ENCODE assay signal across 19 mouse cellular contexts in the genomic region with DNA sequence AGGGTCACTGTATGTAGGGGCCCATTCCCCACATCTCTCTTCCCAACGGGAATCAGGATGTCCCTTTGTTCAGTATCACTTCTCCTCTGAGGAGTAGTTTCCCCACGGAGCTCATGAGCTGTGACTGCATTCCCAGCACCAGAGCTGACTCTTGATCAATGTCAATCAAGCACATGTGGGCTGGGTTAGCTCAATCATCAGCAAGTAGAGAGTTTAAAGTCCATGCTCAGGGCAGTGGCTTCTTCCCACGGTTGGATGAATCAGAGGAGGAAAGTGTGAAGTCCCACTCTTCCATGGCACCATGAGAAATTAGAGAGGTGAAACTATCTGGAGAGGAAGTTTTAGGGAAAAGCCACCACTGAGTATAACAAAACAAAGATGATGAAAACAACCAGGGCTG. TPM values are rescaled to one million over a fixed set of nuclear protein-coding genes. Genes with fewer than 3 reads are reported as not detected.
"Had no signal": no experiment of that assay in that cellular context is flagged by ENCODE, and none has a peak within 500 bp of the region (broad histone marks: within the 10 kb centered on the region; RNA-seq: fewer than 3 reads in every experiment).

No protein-coding gene starts in this region.

- H3K4me2 ChIP-seq: limb, embryonic 12.5 days; liver, embryonic 13.5 days; lung, embryonic 15.5 days; midbrain, embryonic 12.5 days; neural tube, embryonic 13.5 days; stomach, embryonic 15.5 days had no signal

- H3K36me3 ChIP-seq: limb, embryonic 12.5 days; liver, embryonic 13.5 days; lung, embryonic 15.5 days; midbrain, embryonic 12.5 days; neural tube, embryonic 13.5 days; stomach, embryonic 15.5 days had no signal

- H3K27ac ChIP-seq: limb, embryonic 12.5 days; liver, embryonic 13.5 days; lung, embryonic 15.5 days; macrophage; midbrain, embryonic 12.5 days; neural tube, embryonic 13.5 days; stomach, embryonic 15.5 days had no signal

- H3K9ac ChIP-seq: limb, embryonic 12.5 days; liver, embryonic 13.5 days; liver, postnatal 0 days; lung, embryonic 15.5 days; midbrain, embryonic 12.5 days; neural tube, embryonic 13.5 days; stomach, embryonic 15.5 days had no signal

- DNase-seq: layer of hippocampus, adult 9-11 months; layer of hippocampus, postnatal 36 days; liver; liver, embryonic 13.5 days; liver, postnatal 0 days; lung, postnatal 14 days; retina, postnatal 1 day; right cerebral cortex, postnatal 4 days; spleen, adult 18-20 months; thymus, postnatal 36 days had no signal

- H3K27me3 ChIP-seq: liver, embryonic 13.5 days; lung, embryonic 15.5 days; midbrain, embryonic 12.5 days; stomach, embryonic 15.5 days had no signal

- H3K4me3 ChIP-seq: limb, embryonic 12.5 days; liver, embryonic 13.5 days; lung, embryonic 15.5 days; midbrain, embryonic 12.5 days; neural tube, embryonic 13.5 days; stomach, embryonic 15.5 days had no signal

- H3K9me3 ChIP-seq: limb, embryonic 12.5 days; liver, embryonic 13.5 days; lung, embryonic 15.5 days; midbrain, embryonic 12.5 days; neural tube, embryonic 13.5 days; stomach, embryonic 15.5 days had no signal

- H3K4me1 ChIP-seq: limb, embryonic 12.5 days; liver, embryonic 13.5 days; lung, embryonic 15.5 days; neural tube, embryonic 13.5 days; stomach, embryonic 15.5 days had no signal

- ATAC-seq: hindbrain, embryonic 16.5 days; inflammation-experienced regulatory T-cells, adult 6 months; liver, postnatal 0 days; midbrain, embryonic 16.5 days had no signal

RNA-seq across cellular contexts. Expression of a gene that starts 9.5 kb away (rescaled TPM):
- polyA plus RNA-seq: liver, embryonic 13.5 days; lung, embryonic 15.5 days; macrophage; midbrain, embryonic 12.5 days; neural tube, embryonic 13.5 days had no signal

RNA-seq across cellular contexts. Expression of a gene that starts 18.6 kb away (rescaled TPM):
- polyA plus RNA-seq: hindbrain, embryonic 16.5 days; limb, embryonic 12.5 days; liver, embryonic 13.5 days; macrophage; midbrain, embryonic 12.5 days; midbrain, embryonic 16.5 days; neural tube, embryonic 13.5 days had no signal

RNA-seq across cellular contexts. Expression of a gene that starts 27.5 kb away (rescaled TPM):
- polyA plus RNA-seq: limb, embryonic 12.5 days; macrophage; midbrain, embryonic 12.5 days had no signal

RNA-seq across cellular contexts. Expression of a gene that starts 42.0 kb away (rescaled TPM):
- polyA plus RNA-seq: macrophage had no signal
